Mouse (Mus musculus) embryonic fibroblast, embryonic 13.5 days (primary cell): ENCODE results near the gene Stra8.

Experiments used
- CTCF ChIP-seq: IDR thresholded peaks from 2 replicates; pipeline ENCODE4 v1.5.1; 2011; ENCODE audit warnings: mild to moderate bottlenecking, control low read depth, low read length, moderate library complexity, borderline replicate concordance; ENCODE audit not compliant: insufficient read depth
- POLR2A ChIP-seq: IDR thresholded peaks from 2 replicates; pipeline ENCODE4 v1.6.1; 2011; ENCODE audit warnings: low read depth, mild to moderate bottlenecking, control low read depth, low read length, moderate library complexity

DNA sequence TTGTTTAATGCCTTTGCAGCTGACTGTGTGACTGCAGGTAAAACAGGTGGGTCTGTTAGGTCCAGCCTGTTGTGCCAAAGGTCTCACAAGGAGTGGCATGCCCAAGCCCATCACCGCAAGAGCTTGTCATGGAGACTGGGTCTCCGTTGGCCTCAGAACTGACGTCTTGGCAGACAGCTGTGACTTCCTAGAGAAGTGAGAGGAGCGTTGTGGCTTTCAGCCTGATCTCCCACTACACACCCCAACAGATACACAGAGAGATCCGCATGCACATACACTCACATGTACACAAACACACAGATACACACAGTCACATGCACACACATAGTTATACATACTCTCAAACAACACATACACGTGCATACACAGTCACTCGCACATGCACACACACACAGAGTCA is 31.6 kb downstream of the Stra8 start:
- TF ChIP-seq POLR2A (no peak), CTCF (no peak)
